Mouse (Mus musculus) heart, postnatal 36 days (tissue): ENCODE results near the gene Fam19a1. TPM values are rescaled to one million over a fixed set of nuclear protein-coding genes. Genes with fewer than 3 reads are reported as not detected.

Experiments used
- DNase-seq, 2 experiments: peaks; one replicate each; pipeline ENCODE4 v3.0.0; 2021 to 2022
- intact Hi-C: fragments of 180-260 bp; cut with DNase I; formaldehyde crosslinking; loops from one replicate; pipeline ENCODE4 v1.15.1; 2025
- total RNA-seq, 2 experiments: library from RNA; stranded (reverse); gene quantifications; 2 replicates each; pipeline ENCODE4 v1.2.3; 2021

The Fam19a1 gene
- total RNA-seq, 2 experiments from 2014 or later = 0.11 TPM; not detected in 1

GRCm38 (mm10) chr6:96632243-96632642 is 519.3 kb downstream of the Fam19a1 start:
- intact Hi-C loops = no loop called here
- DNase-seq = no peak

GRCm38 (mm10) chr6:96635663-96636062 is 522.7 kb downstream of the Fam19a1 start:
- intact Hi-C loops = no loop called here
- no peak for DNase-seq

GRCm38 (mm10) chr6:96648742-96649141 is 535.8 kb downstream of the Fam19a1 start:
- intact Hi-C loops = no loop called here
- DNase-seq = no peak

- DNase-seq = no peak
- intact Hi-C loops = no loop called here
Measured at GRCm38 (mm10) chr6:96649267-96649666, 536.3 kb downstream of the Fam19a1 start.

- DNase-seq = no peak
- intact Hi-C loops = no loop called here
Measured at GRCm38 (mm10) chr6:96666311-96666710, 553.4 kb downstream of the Fam19a1 start.

- intact Hi-C loops = no loop called here
- DNase-seq = no peak
Measured at GRCm38 (mm10) chr6:96677813-96678212, 564.9 kb downstream of the Fam19a1 start.

Other genes starting within 250 kb of the Fam19a1 start
- not detected for gene 1700123L14Rik, start 53.1 kb downstream of the Fam19a1 start, total RNA-seq